Mouse (Mus musculus) embryonic facial prominence, embryonic 13.5 days (tissue): ENCODE data around the gene Prr5l. TPM values are rescaled to one million over a fixed set of nuclear protein-coding genes. Genes with fewer than 3 reads are reported as not detected.

Experiments
- ATAC-seq: fragments of 200-750 bp; cut with Nextera tagmentation; 2 replicates; pipeline ENCODE4 v1.8.0; 2017; ENCODE audit warnings: low read depth; ENCODE audit not compliant: insufficient number of reproducible peaks, insufficient read depth, low FRiP score, low TSS enrichment
- H3K27ac ChIP-seq: fragments of 300-500 bp; sonication (generic); 2 replicates; pipeline ENCODE4 v1.5.1; 2015; ENCODE audit warnings: moderate library complexity, mild to moderate bottlenecking, inconsistent platforms
- H3K27me3 ChIP-seq: fragments of 300-500 bp; sonication (generic); 2 replicates; pipeline ENCODE4 v1.6.1; 2015; ENCODE audit warnings: mild to moderate bottlenecking, inconsistent platforms
- H3K36me3 ChIP-seq: fragments of 300-500 bp; sonication (generic); 2 replicates; pipeline ENCODE4 v1.6.1; 2015; ENCODE audit warnings: mild to moderate bottlenecking, inconsistent platforms
- H3K4me1 ChIP-seq: fragments of 300-500 bp; sonication (generic); 2 replicates; pipeline ENCODE4 v1.6.1; 2015; ENCODE audit warnings: inconsistent platforms
- H3K4me2 ChIP-seq: fragments of 300-500 bp; sonication (generic); 2 replicates; pipeline ENCODE4 v1.6.1; 2015; ENCODE audit warnings: moderate library complexity, mild to moderate bottlenecking, inconsistent platforms
- H3K4me3 ChIP-seq: fragments of 300-500 bp; sonication (generic); 2 replicates; pipeline ENCODE4 v1.5.1; 2015; ENCODE audit warnings: mild to moderate bottlenecking, inconsistent platforms
- H3K9ac ChIP-seq: fragments of 300-500 bp; sonication (generic); 2 replicates; pipeline ENCODE4 v1.6.1; 2015; ENCODE audit warnings: mild to moderate bottlenecking, inconsistent platforms
- H3K9me3 ChIP-seq: fragments of 300-500 bp; sonication (generic); 2 replicates; pipeline ENCODE4 v1.6.1; 2016; ENCODE audit warnings: inconsistent platforms
- WGBS: fragments of 180-500 bp; shearing (Covaris S2); methylation state at CpG from one replicate; pipeline ENCODE4 v1.1.7; 2015; ENCODE audit warnings: mixed read lengths; 5-methylcytosine and 5-hydroxymethylcytosine counted together
- polyA plus RNA-seq: library from polyadenylated mRNA; unstranded; fragments of >200 nt; fragmentation: Nextera tagmentation; extraction: Ambion mirVana; gene quantifications from 2 replicates; pipeline ENCODE4 v1.2.1, GENCODE M21; 2015

Gene Prr5l
- polyA plus RNA-seq, 1 experiment from 2014 or later = 34.1 TPM

DNA sequence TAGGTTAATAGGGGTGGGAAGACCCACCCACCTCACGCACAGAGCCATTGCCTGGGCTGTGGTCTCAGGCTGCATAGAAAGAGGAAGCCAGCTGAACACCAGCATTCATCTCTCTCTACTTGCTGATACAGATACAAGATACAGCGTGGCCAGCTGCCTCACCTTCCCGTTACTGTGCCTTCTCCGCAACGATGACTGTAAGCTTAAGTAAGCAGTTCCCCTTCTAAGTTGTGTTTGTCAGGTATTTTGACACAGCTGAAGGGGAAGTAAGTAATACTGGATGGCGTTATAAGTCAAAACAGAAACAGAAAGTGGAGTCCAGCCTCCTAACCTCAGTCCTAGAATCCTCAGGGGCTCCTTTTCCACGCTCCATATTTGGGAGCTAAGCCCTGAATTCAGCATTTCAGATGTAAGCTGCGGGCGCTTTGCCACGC is 150.0 kb downstream of the Prr5l start:
- H3K4me2 ChIP-seq = no peak overlapping the region
- no peak overlapping the region for H3K27ac ChIP-seq
- no peaks in the 10 kb centered on the region for H3K9me3 ChIP-seq
- WGBS = 87% methylated on average over 10 of the region's 10 CpGs
- no peak for ATAC-seq
- no peaks in the 10 kb centered on the region for H3K27me3 ChIP-seq
- H3K4me1 ChIP-seq = peaks cover 19% of the 10 kb centered on the region
- H3K9ac ChIP-seq = no peak overlapping the region
- H3K36me3 ChIP-seq = peaks cover 53% of the 10 kb centered on the region
- no peak overlapping the region for H3K4me3 ChIP-seq

DNA sequence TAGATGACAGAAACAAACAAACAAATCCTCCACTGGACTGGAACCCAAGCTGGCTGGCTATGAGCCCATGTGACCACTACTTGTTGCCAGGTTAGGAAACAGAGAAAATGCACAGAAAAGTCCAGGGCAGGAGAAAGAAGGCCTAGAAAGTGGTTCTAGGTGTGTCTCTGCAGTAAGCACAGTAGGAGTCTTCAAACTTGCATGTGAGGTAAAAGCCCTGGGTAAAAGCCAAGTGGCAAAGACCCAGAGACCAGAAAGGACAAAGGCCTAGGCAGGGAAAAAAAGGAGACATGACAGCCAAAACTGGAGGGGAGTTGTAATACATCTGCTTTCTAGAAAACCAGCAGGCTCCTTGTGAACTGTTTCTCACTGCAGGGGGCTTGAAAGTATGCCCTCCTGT is 151.9 kb downstream of the Prr5l start:
- H3K4me1 ChIP-seq = peaks cover 19% of the 10 kb centered on the region
- H3K4me2 ChIP-seq = no peak overlapping the region
- H3K27me3 ChIP-seq = no peaks in the 10 kb centered on the region
- H3K9me3 ChIP-seq = no peaks in the 10 kb centered on the region
- H3K4me3 ChIP-seq = no peak overlapping the region
- H3K36me3 ChIP-seq = peaks cover 56% of the 10 kb centered on the region
- H3K9ac ChIP-seq = no peak overlapping the region; the same call in 1 of the 2 replicates
- peak overlapping the region; percentile 51 for H3K27ac ChIP-seq
- no peak for ATAC-seq

DNA sequence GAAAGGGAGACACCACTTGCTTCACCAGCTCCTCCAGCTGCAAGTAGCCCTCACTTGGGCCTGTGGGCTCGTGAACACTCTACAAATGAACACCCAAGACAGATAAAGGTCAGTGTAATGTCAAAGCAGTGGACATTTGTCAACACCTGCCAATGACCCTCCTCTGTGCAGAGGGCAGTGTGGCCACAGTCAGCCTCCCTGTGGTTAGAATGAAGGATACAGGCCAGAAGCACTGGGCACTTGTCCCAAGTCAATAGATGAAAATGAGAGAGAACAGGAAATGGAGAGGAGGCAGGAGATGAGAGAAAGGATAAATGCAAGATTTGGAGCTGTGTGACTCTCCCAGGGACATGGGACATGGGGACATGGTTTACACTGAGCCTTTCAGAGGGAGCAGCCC is 153.4 kb downstream of the Prr5l start:
- Histone ChIP-seq H3K27me3 (no peaks in the 10 kb centered on the region), H3K9me3 (no peaks in the 10 kb centered on the region), H3K4me3 (no peak overlapping the region), H3K4me2 (no peak overlapping the region), H3K36me3 (peaks cover 53% of the 10 kb centered on the region), H3K9ac (no peak overlapping the region), H3K27ac (no peak overlapping the region), H3K4me1 (peaks cover 19% of the 10 kb centered on the region)
- 85% methylated on average over 1 of the region's 1 CpGs for WGBS
- ATAC-seq = no peak

DNA sequence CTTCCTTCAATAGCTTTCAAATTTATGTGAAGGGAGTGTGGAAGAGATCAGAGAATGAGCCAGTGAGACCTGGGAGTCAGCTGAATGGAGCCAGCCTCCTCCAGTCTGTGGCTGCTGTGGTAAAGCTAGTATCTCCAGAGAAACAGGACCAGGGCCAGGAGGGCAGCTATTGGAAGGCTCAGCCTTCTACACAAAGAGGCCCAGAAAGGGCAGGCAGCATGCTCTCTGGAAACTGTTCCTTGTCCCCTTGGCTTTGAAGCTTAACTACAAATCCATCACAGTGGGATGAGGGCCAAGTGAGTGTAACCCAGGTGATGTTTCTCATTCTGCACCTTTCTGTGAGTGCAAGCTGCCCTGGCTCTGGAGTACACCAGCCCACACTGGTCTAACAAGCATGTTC is 155.0 kb downstream of the Prr5l start:
- no peak for ATAC-seq
- H3K27ac ChIP-seq = no peak overlapping the region
- no peak overlapping the region for H3K4me3 ChIP-seq
- H3K36me3 ChIP-seq = peaks cover 38% of the 10 kb centered on the region
- no peaks in the 10 kb centered on the region for H3K27me3 ChIP-seq
- peaks cover 26% of the 10 kb centered on the region for H3K4me1 ChIP-seq
- H3K4me2 ChIP-seq = no peak overlapping the region
- 0 out of 2 replicates have a peak overlapping the region, but pooled peaks have one; percentile 2 for H3K9ac ChIP-seq
- no peaks in the 10 kb centered on the region for H3K9me3 ChIP-seq

DNA sequence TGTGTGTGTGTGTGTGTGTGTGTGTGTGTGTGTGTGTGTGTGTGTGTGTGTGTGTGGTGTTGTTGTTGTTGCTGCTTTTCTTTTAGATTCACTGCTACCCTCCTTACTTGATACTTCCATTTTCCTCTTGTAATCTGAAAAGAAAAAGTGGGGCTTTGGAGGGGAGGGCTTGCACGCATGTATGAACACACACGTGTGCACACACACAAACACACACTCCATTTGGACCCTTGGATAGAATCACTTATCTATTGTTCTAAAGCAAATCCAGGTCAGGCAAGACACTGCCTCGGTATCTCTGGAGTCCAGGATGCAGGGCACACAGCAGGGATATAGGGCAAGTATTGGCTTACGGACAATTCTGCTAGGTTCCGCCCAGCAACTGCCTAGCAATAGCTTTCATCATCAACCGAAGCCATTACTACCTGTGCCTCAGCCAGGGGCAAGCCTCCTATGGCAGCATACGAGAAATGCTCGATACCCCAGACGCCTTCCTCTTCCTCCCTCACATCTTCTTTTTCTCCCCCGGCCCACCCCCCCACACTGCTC is 159.4 kb downstream of the Prr5l start:
- H3K36me3 ChIP-seq = peaks cover 25% of the 10 kb centered on the region
- peaks cover 17% of the 10 kb centered on the region for H3K4me1 ChIP-seq
- no peak overlapping the region for H3K9ac ChIP-seq
- H3K4me3 ChIP-seq = no peak overlapping the region
- no peaks in the 10 kb centered on the region for H3K27me3 ChIP-seq
- H3K9me3 ChIP-seq = no peaks in the 10 kb centered on the region
- 69% methylated on average over 10 of the region's 10 CpGs for WGBS
- H3K4me2 ChIP-seq = no peak overlapping the region
- peak overlapping the region; percentile 82; the same call in 1 of the 2 replicates for H3K27ac ChIP-seq
- no peak for ATAC-seq

DNA sequence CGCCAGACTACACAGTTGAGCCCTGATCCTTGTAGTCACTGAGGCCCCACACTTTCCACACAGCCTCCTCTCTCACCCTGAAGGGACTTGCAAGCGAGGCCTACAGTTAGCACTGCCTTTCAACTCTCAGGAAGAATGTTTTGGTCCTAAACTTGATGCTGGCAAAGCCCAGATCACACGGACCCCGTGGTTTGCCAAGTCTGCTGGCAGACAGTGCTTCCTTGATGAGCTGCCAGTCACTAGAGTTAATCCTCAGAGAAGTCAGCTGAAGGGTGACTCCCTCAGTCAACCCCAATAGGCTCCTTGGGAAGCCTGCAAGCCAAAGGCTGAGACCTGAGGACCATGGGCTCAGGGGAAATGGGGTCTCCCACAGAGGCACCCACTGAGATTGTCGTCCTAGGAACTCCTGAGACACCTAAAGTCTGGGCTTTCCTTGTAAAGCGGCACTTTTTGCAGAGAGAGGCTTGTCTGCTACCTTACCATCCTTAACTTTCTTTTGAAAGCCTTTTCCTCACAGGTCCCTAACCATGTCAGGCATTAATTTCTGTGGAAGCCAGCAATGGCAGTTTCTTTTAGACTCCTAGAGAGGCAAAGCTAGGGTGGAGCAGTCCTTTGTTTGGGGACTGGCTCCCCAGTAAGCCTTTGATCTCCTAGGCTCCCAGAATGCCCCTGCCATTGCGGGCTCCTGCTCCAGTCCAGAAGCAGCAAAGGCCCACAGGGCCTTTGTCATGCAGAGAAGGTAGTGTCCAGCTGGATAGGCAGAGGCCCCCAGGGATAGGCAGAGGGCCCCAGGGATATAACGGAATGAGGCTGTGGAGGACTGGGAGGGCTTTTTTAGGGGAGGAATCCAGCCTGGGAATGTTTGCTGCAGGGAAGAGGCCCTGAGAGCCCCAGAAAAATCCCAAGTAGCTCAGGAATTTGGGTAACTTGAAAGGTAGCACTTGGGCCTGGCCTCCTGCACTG is 160.2 kb downstream of the Prr5l start:
- Histone ChIP-seq H3K4me3 (no peak overlapping the region), H3K4me1 (peaks cover 17% of the 10 kb centered on the region), H3K27me3 (no peaks in the 10 kb centered on the region), H3K4me2 (no peak overlapping the region), H3K9ac (no peak overlapping the region), H3K36me3 (peaks cover 17% of the 10 kb centered on the region), H3K27ac (peak overlapping the region; percentile 82), H3K9me3 (no peaks in the 10 kb centered on the region)
- WGBS = 36% methylated on average over 8 of the region's 8 CpGs
- ATAC-seq = no peak

DNA sequence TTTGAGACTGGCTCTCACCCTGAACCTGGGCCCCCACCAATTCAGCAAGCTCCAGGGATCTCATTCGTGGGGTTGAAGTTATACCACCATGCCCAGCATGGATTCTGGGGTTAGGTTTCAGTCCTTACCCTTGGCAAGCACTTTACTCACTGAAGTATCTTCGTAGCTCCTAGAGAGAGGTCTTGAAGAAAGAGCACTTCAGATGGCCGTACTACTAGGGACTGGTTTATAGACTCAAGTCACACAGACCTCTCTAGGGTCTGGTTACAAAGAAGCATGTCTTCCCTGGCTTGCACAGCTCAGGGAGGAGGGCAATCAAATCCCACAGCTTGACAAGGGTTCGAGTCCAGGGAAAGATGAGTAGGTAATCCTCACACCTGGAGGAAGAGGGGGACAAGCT is 161.0 kb downstream of the Prr5l start:
- H3K27ac ChIP-seq = peak overlapping the region; percentile 82; the same call in 1 of the 2 replicates
- 87% methylated on average over 4 of the region's 4 CpGs for WGBS
- no peak for ATAC-seq

DNA sequence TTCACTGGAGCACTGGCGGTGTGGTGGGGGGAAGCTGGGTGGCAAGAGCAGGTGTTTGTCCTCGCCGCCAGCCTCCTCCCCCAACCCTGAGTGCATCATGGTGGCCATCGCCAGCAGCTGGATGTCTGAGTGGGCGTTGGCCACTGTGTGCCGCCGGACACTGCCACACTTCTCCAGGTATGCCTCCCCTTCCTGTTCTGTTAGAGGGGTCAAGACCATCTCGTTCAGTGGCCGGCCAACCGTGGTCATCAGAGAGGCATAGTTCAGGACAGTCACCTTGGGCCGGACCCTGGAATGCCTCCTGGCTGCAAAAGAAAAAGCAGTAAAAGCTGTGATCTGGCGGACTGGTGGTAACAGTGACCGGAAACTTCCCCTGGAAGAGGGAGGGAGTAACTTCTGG is 165.7 kb downstream of the Prr5l start:
- no peak for ATAC-seq
- 93% methylated on average over 13 of the region's 13 CpGs for WGBS
- H3K4me3 ChIP-seq = no peak overlapping the region
- peaks cover 1% of the 10 kb centered on the region; the same call in 1 of the 2 replicates for H3K4me1 ChIP-seq
- no peak overlapping the region for H3K4me2 ChIP-seq
- H3K9ac ChIP-seq = no peak overlapping the region
- no peaks in the 10 kb centered on the region for H3K27me3 ChIP-seq
- no peaks in the 10 kb centered on the region for H3K9me3 ChIP-seq
- no peak overlapping the region; the same call in 1 of the 2 replicates for H3K27ac ChIP-seq
- peaks cover 28% of the 10 kb centered on the region for H3K36me3 ChIP-seq

More for the DNA sequence above, 161.0 kb downstream of the Prr5l start:
- Histone ChIP-seq H3K27me3 (no peaks in the 10 kb centered on the region), H3K4me1 (peaks cover 17% of the 10 kb centered on the region), H3K4me2 (no peak overlapping the region), H3K9me3 (no peaks in the 10 kb centered on the region), H3K36me3 (peaks cover 15% of the 10 kb centered on the region), H3K4me3 (no peak overlapping the region), H3K9ac (no peak overlapping the region)

DNA sequence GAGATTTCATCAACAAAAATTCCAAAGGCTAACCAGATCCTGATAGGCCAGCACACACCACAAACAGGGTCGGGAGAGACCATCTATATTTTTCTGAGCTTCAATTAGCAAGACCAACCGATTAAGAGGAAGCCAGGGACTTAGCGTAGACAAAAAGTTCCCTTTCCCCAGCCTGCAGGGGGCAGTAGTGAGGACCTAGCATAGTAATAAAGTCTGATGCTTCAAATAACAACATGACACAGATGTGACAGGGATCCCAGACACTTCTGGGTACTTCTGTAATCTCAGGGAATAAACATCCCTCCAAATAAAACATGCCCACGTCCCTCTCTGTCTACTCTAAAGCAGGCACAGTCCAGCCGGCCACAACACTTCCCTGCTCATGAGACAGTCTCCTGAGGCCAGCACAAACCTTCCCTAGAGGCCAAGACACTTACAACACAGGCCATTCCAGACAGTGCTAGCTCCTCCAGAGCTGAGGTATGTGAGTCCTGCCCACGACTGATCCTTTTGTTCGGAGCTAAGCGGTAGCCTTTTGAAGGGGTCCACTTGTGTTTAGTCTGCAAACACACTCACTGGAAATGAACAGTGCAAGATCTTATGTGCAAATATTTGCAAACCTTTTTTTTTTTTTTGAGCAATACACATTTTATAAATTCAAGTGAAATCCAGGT is 167.0 kb downstream of the Prr5l start:
- 80% methylated on average over 8 of the region's 8 CpGs for WGBS
- ATAC-seq = no peak
- no peaks in the 10 kb centered on the region for H3K9me3 ChIP-seq

DNA sequence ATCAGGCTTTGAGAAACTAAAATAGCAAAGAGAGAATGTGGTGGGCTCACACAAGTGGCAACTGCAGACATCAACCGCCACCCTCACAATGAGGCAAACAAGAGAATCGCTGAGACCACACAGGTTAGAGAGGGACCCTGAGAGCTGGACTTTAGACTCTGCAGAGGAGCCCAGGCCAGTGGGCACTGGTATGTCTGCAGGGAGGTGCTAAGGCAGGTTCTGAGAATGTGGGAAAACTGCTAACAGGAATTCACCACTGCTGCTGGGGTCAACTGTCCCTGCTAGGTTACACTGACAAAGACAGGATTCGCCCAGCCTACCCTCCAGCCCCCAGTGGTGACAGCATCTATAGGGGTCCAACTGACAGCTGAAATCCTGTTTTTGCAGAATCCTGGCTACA is 171.2 kb downstream of the Prr5l start:
- ATAC-seq = no peak
- H3K9me3 ChIP-seq = no peaks in the 10 kb centered on the region
- 87% methylated on average over 3 of the region's 3 CpGs for WGBS

More for the DNA sequence above, 167.0 kb downstream of the Prr5l start:
- no peak overlapping the region for H3K9ac ChIP-seq
- no peak overlapping the region for H3K27ac ChIP-seq
- peaks cover 28% of the 10 kb centered on the region for H3K36me3 ChIP-seq
- no peaks in the 10 kb centered on the region for H3K4me1 ChIP-seq
- H3K4me3 ChIP-seq = no peak overlapping the region
- no peaks in the 10 kb centered on the region for H3K27me3 ChIP-seq
- H3K4me2 ChIP-seq = no peak overlapping the region

DNA sequence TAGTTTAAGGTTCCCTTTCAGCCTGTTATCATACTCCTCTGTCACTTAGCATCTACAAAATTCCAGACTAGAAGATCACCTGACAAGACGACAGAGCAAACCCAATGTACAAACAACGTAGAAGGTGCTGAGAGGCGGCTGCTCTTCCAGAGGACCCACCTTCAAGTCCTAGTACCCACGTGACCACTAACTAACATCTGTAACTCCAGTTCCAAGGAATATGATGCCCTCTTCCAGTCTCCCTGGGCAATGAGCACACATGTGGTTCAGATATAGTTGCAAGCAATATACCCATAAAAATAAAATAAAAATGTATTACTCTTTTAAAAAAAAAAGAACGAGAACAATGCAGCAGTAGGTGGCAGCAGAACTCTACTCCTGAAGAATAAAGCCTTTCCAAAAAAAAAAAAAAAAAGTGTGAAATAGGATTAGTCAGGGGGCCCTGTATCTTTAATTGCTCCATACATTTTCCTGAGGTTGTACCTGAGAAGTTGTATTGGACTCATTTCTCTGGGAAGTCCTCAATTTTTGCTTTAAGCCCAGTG is 176.8 kb downstream of the Prr5l start:
- Histone ChIP-seq H3K4me1 (peaks cover 22% of the 10 kb centered on the region), H3K4me2 (no peak overlapping the region), H3K36me3 (peaks cover 2% of the 10 kb centered on the region; the same call in 1 of the 2 replicates), H3K4me3 (no peak overlapping the region), H3K27ac (no peak overlapping the region), H3K9me3 (no peaks in the 10 kb centered on the region), H3K9ac (no peak overlapping the region), H3K27me3 (no peaks in the 10 kb centered on the region)
- 28% methylated on average over 5 of the region's 5 CpGs for WGBS
- ATAC-seq = no peak

More for the DNA sequence above, 171.2 kb downstream of the Prr5l start:
- no peak overlapping the region for H3K4me3 ChIP-seq
- H3K27ac ChIP-seq = no peak overlapping the region
- H3K4me1 ChIP-seq = no peaks in the 10 kb centered on the region
- H3K4me2 ChIP-seq = no peak overlapping the region
- H3K27me3 ChIP-seq = no peaks in the 10 kb centered on the region
- H3K36me3 ChIP-seq = peaks cover 13% of the 10 kb centered on the region
- H3K9ac ChIP-seq = no peak overlapping the region
